Mouse (Mus musculus) kidney, postnatal 36 days (tissue): ENCODE data around the gene 1110051M20Rik.

Experiments
- DNase-seq, 2 experiments: peaks; one replicate each; pipeline ENCODE4 v3.0.0; 2021 to 2022; ENCODE audit warnings: mixed read lengths in 2 of 2

The 1110051M20Rik gene

DNA sequence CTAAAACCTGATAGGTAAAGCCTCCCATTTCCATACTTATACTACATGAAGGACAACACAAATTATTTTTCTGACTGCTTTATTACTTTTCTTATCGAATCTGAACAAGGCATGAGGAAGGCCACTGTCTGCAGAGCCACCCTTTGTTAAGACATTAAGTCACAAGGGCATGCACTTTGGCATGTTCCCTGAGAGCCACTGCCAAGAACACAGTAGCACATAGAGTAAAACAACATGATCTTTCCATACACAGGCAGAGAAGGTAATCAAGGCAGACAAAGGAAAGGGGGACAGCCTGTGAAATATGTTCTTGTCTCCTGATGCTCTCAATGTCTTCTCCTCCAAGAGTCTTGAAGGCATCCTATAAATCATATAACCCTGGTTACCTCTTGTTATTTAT is 30.7 kb downstream of the 1110051M20Rik start:
- DNase-seq = peak in 1 of 2 experiments; percentile 38

DNA sequence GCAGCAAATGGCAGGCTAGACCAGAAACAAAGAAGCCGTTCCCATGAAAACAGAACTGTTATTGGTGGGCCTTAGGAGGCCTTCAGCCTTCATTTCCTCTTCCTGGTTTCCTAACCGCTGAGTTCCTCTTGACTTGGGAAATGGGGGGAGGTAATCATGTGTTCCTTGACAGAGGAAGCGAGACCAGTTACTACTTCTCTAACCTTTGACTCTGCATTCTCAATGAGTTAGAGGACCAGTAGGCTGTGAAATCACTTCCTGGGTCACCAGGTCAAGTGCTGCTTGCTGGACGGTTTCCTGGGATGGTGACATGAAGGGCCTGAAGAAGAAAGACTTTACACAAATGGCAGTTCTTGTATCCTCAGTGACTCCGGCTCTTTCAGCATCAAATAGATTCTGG is 32.1 kb downstream of the 1110051M20Rik start:
- peak; percentile 45 to 47 for DNase-seq

DNA sequence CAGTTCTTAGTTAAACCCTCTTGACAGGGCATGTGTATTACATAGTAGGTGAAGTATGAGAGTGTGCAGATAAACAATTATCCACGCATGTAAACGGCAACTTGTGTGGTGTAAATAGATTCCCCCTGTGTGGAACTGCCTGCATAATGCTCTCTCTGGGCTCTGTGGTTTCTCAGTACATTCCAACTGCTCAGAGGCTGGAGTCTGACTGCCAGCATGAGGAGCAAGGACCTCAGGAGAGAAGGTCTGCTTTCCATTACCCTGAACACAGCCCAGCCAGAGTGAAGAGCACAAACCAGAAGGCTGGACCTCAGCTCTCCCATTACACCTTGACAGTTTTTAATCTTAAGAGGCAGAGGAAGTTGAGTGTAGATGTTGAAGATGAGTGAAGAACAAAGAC is 33.0 kb downstream of the 1110051M20Rik start:
- no peak for DNase-seq

DNA sequence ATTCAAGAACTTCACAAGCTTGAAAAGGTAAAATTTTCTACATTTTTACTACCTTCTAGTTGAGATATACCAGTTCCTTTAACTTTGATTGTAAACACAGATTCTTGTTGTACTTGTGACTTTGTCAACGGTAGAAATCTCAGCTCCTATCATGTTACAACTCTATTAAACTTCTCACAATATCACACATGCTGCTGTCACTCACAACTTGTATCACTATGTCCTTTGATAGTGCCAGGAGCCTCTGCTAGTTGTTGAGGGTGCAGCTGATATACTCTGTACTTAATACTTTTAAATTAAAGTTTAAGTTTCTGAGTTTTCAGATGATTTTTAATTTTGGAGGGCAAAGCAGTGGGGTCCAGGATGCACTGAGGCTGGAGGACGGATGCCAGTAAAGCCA is 36.5 kb downstream of the 1110051M20Rik start:
- no peak for DNase-seq

DNA sequence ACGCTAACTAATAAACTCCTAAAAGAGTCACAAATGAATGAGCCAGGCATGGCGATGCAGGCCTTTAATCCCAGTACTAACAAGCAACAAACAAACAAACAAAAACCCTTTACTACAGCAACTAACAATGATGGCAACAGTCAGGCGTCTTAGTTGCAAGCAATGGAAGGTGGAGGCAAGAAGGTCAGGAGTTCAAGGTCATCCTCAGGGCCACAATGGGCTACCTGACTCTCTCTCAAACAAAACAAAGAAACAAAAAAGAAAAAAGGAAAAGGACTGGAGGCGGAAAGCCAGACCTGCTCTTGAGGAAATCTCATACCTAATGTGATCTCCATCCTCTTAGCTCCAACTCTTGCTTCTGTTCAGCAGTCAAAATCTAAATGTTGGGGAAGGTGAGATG is 39.4 kb downstream of the 1110051M20Rik start:
- DNase-seq = no peak

DNA sequence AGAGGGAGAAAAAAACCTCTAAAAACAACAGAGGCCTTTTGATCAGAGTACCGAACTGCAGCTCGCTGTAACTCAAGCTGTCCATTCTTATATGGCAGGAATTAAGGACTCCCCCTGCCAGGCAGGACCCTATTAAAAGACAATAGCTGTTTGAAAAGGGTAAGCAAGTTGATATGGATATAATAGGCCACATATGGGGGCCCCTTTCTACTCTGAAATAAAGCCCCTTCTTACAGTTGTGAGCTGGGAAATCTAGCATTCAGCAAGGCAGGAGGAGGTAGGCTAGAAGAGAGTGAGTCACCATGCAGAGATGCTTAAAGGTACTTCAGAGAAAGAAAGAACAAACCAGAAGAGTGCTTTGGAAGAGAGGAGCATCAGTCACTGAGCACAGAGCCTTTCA is 44.8 kb downstream of the 1110051M20Rik start:
- no peak for DNase-seq

DNA sequence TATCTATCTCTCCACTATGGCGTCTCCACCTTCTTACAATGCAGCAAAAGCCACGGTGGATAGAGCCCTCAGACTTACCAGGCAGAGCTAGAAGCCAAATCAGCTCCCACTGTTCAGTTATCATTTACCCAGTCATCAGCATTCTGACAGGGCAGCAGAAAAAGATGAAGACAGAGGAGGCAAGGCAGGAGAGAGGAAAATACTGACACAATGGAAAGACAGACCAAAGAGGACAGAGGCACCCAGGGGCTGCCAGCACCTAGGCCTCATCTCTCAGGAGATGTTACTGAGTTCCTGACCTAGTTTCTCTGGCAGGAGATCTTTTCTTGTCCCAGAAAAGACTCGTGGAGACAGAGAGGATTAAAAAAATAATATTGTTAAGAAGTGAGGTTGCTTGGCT is 45.3 kb downstream of the 1110051M20Rik start:
- DNase-seq = no peak

DNA sequence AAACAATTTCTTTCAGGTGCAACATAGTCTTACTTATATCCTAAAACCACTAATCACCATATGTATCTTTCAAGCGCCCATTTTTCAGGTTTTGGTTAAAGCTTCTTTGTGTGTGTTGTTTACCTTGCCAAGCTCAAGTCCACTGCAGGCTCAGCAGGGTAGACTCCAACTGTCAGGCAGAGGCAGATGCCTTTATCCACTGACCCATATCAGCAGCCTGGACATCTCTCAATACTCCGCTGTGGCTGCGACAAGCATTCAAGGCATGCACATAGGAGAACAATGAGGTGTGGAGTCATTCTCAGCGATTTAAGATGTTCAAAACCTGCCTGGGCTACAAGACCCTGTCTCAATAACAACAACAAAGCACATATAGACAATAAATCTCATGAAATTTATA is 50.4 kb downstream of the 1110051M20Rik start:
- peak; percentile 32 to 43 for DNase-seq

DNA sequence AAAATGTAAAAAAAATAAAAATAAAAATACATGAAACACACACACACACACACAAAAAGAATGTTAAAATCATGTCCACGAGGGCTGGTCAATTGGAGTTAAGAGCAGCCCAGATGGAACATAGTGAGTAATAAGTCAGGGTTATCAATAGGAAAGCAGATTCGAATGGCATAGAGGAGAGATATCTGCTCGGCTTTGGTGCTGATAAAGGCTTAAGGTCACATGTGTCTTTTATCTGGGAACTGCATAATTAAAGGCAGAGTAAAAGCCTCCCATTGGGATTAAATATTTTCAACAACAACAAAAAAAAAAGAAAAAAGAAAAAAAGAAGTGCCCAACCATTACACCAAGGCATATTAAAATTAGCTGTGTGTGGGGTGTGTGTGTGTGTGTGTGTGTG is 55.8 kb downstream of the 1110051M20Rik start:
- DNase-seq = no peak

DNA sequence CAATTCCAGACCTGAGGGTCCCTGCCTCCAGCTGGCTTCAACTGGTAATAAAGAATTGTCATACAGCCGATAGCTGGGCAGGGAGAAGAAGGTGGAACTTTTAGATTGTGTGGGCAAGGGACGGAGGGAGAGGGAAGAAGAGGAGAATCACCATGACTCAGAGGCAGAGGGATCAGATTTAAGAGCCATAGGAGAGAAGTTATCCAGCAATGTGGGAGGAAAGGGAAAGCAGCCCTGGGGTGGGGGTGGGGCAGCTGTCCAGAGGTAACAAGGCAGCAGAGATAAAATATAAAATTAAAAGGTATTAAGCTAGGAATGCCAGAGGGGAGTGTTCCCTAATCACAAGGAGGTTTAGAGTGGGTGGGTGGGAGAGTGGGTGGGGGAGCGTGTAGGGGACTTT is 56.2 kb downstream of the 1110051M20Rik start:
- no peak for DNase-seq

DNA sequence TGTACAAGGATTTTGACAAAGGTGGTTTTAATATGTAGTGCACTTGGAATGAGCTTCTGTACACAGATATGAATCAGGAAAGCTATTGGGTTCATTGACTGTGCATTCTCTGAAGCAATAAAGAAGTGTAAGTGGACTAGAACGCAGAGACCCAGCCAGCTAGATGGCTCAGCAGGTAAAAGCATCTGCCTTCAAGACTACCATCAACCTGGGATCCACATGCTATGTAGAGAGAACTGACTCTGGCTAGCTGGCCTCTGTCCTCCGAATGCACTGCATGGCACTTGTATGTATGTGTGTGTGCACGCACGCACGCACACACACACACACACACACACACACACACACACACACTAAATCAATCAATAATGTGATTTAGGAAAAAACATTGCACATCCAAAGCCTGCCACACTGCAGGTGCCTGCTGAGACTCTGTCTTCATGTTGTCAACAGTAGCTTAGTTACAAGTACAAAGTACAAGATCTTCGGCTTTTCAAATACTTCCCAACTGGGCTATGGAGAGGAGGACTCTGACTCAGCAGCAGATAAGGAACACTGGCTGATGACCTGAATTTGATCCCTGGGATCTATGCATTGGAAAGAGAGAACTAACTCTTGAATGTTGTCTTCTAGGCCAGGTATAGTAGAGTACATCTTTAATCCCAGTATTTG is 57.1 kb downstream of the 1110051M20Rik start:
- DNase-seq = peak; percentile 6 to 27

DNA sequence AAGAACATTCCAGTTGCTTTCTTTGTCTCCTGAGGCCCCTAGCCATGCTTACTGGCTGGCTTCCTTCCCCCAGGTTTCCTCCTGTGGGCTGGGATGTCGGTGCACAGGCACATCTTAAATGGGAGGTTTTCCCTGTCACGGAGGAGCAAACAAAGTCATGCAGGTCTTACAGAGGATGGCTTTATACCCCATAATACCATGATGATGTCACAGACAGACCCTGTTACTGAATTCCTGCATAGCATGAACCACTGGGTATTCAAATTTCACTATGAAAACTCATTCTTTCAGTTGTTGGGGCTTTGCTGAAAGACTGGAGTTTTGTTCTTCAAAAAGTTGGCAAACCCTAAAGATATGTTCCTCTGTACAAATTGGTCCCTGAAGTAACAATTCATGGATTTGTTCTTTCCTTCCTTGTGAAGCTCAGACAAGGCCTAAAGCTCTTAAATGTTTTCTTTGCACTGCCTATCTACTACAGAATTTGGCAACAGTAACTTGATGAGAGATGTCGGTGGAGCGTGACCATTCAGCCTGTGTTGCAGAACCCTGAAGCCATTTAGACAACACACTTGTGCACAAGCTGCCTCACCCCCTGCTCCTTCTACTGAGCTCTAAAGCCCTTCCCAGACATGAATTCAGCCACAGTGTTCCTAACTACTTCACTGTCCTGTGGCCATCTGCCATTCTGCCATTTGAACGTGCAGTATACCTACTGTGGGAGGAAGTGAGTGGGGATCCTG is 57.8 kb downstream of the 1110051M20Rik start:
- DNase-seq = peak; percentile 32 to 40

DNA sequence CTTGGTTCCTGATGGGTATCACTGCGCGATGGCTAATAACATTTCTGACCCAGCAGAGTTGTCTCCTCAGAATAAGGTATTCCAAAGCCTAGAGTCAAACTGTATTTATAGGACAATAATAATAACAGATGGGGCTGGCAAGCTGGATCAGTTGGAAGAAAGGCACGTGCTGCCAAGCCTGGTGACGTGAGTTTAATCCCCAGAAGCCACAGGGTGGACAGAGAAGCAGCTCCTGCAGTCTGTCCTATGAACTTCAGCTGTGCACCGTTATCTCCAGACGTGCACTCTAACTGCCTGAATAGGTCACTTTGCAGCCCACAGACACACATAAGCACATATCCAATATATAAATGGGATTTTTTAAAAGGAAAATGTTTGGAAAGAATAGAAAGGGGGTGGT is 61.2 kb downstream of the 1110051M20Rik start:
- DNase-seq = no peak

DNA sequence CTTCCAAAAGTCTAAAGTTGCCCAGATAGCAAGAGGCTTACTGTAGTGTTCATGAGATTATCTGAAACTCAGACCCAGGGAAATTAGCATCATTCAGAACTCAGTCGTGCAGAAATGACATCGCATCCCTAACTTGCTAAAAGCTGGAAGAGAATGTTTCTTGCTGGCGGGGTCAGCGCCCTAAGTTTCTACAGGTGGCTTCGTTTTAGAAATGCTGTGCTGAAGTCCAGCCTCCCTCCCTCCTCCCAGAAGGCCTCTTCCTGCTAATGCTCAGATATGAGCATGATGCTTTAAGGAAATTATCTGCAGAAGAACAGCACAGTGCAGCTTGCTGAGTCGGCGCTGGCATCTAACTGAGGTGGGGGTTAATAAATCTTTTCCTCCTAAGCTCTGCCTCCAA is 67.5 kb downstream of the 1110051M20Rik start:
- DNase-seq = peak; percentile 32

DNA sequence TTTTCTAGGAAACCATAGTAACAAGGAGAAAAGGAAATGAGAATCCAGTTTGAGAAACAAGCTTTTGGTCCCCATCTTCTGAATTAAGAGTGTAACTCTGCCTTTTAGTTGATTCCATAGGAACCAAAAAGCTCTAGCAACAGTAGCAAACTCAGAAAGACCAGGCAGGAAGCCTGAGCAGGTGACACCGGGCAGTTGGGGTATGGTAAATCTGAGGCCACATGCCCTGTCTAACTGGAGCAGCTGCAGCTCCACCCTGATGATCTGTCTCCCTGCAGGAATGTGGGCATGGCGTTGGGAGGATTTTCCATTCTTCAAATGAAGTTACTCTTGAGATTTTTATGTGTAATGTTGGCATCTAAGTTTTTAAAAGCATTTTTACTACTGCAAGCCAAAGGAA is 74.2 kb downstream of the 1110051M20Rik start:
- no peak for DNase-seq

DNA sequence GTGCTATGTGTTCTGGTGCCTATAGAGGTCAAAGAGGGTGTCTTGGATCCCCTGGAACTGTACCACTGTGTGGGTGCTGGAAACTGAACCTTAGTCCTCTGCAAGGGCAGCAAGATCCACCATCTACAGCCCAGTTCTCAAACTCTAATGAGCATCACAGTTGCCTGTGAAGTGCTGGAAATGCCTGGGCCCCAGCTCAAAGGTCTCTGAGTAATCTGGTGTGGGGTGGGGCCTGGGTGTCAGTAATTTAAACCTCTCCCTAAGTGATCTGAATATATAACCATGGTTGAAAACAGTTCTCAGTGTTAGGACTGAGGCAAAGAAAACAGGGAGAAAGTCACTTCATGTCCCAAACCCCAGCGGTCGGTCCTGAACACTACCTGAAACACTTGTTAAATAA is 81.2 kb downstream of the 1110051M20Rik start:
- DNase-seq = no peak

DNA sequence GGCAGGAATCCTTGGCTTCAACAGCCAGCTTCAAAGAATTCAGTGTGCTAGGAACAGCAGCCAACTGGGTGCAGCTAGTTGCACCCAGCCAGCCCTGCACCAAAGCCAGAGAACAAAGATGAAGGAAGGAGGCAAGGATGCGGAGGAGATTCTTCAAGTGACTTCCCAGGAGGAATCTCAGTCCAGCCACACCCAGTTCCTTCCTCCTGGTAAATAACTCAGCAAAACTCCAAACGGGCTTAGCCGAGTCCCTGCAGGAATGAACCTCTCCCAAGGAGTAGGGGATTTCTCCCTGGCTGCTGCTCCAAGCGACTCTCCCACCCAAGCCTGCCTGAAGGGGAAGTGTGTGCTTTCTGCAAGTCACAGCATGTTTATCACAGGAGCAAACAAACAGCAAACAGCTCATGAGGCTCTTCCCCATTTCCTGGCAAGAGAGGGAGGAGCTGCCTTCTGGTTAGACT is 83.4 kb downstream of the 1110051M20Rik start:
- DNase-seq = peak; percentile 21 to 30

DNA sequence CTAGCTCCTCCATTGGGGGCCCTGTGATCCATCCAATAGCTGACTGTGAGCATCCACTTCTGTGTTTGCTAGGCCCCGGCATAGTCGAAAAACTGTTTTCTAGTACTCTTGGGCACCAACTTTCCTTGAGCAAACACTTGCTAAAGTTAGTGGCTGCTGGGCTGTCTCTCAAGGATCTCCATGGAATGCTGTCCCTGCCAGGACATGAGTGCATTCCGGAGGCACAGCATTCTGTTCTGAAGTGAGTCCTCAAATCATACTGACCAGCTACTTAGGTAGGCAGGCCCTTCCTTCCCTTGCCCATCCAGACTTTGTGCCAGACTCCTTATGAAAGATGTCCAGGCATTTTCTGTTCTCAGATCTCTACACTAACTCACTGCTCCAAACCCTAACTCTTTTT is 88.7 kb downstream of the 1110051M20Rik start:
- no peak for DNase-seq

DNA sequence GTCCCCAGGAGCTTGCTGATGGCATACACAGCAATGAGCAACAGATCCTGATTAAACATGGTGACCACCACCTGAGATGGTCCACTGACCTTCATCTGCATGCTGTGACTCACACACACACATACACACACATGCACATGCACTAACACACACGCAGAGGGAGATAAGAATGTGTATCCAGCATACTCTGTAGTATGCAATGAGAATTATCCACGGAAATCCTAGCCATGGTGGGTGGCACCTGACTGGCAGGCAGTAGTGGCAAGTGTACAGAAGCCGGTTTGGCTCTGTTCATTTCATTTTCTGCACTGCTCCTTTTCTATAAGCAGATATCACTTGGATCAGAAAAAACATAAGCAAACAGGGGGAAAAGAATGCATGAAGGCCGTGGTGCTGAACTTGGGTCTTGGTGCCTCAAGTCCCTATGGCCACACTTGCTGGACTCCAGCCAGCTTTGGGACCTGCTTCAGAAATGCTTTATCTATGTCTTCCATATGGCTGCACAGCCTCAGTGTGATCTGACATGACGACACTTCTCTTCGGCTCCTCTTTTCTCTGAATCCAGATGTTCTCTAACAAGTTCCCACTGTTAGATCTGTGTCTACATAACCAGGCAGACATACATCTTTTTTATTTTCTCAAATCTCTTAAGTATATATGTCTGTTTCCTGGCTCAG is 89.6 kb downstream of the 1110051M20Rik start:
- no peak for DNase-seq

DNA sequence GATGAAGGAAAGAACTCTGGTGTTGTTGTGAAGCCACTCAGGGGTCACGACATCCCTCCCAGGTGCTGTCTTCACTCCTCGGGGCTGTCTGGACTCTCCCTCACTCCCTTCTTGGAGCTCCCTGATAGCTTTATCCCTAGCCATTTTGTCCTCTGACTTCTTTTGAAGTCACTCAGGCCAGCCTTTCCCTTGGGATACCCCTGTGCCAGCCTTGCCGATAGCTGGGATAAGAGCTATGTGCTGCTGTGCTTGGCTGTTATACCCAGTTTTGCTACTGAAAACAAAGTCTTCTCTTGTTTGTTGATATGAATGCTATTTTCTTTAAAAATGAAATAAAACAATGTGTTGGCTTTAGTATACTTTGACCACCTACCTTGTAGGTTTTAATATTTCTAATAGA is 90.7 kb downstream of the 1110051M20Rik start:
- DNase-seq = no peak

DNA sequence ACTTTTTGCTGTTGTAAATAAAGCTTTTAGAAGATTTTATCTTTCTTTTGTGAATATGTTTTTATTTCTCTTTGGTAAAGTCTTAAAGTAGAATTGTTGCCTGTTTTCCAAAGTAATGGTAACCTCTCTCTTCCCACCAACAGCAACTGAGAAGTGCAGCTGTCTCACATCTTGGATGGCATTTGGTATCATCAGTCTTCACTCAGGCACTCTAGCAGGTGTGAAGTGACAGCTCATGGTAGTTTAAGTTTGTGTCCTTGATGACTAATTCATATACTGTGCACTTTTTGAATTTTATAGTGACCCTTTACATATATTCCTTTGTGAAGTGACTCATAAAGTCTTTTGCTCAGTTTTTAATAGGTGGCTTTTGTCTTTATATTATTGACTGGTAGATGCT is 92.7 kb downstream of the 1110051M20Rik start:
- no peak for DNase-seq

DNA sequence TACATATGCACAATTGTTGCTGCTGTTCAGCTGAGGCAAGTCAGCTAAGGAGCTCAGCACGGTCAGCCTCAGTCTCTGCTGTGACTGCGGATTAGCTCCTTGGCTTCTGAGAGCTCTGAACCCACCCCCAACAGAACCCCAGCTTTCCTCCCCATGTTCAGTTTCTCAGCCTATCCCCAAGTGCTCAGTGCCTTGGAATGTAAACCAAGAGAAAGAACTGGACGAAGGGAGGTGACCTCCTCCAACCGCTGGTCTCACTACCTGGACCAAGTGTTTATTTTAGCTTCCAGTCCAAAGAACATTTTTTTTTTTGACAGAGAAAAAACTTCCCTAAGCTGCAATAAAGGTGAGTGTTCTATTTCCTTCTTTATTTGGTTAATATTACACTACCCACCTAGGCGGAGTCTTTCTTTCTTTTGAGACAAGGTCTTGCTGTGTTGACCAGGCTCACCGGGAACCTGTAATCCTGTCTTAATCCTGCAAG is 94.5 kb downstream of the 1110051M20Rik start:
- DNase-seq = peak; percentile 38 to 62

DNA sequence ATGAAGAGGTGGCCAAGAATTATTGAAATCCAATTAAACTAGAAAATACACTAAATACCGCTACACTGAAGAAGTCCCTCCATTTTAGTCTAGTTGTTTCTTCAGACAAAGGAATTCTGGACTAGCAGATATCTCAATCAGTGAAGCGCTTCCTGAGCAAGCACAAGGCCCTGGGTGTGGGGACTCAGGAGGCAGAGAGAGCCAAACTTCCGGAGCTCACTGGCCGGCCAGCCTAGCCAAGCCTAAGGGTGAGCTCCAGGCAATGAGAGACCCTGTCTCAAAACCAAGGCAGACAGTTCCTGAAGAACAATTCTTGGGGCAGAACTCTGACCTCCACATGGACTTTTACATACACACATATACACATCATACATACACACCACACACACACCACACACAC is 95.6 kb downstream of the 1110051M20Rik start:
- DNase-seq = no peak

DNA sequence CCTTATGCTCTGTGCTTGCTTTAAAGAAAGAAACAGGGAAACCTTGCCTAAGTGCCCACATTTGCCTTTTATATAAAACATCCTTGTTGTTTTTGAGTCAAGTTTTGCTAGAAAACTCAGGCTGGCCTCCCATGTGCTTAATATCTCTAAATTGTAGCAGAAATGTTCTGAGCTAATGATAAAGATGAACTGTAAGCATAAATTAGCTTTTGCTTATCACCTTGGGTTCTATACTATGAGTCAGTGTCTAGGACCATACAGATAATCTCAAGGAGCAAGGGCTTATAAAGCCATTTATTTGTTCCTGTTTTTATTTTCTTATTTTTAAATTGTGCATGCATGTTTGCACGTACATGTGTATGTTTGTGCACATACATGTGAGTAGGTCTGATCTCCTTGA is 98.9 kb downstream of the 1110051M20Rik start:
- no peak for DNase-seq
